Mouse (Mus musculus): ENCODE data around the gene Gm5678. TPM values are rescaled to one million over a fixed set of nuclear protein-coding genes. Genes with fewer than 3 reads are reported as not detected.
A peak's percentile ranks its signal among the peaks of the same experiment; 100 is the strongest.

Gene Gm5678
- 1 to 10 TPM; 3.5 to 3.6 TPM for total RNA-seq (2021)

- no peak for DNase-seq (ENCODE audit: extremely low spot score in 1 of 2, low spot score in 1 of 2)
Measured at GRCm38 (mm10) chr16:93627761-93628400, at the start of gene Gm5678. Gm5678 (plus strand) TSS chr16:93628097.

GRCm38 (mm10) chr16:93578346-93579005, 49.4 kb upstream of the Gm5678 start:
- no peak for DNase-seq (ENCODE audit: extremely low spot score in 1 of 2, low spot score in 1 of 2)

GRCm38 (mm10) chr16:93581125-93581524, 46.8 kb upstream of the Gm5678 start:
- no peak for DNase-seq (ENCODE audit: extremely low spot score in 1 of 2, low spot score in 1 of 2)

GRCm38 (mm10) chr16:93584976-93585702, 42.8 kb upstream of the Gm5678 start:
- DNase-seq (ENCODE audit: extremely low spot score in 1 of 2, low spot score in 1 of 2): no peak

GRCm38 (mm10) chr16:93585703-93586205, 42.1 kb upstream of the Gm5678 start:
- DNase-seq (ENCODE audit: extremely low spot score in 1 of 2, low spot score in 1 of 2): no peak

- DNase-seq (ENCODE audit: extremely low spot score in 1 of 2, low spot score in 1 of 2): no peak
Measured at GRCm38 (mm10) chr16:93586382-93586781, 41.5 kb upstream of the Gm5678 start.

- DNase-seq (ENCODE audit: extremely low spot score in 1 of 2, low spot score in 1 of 2): no peak
Measured at GRCm38 (mm10) chr16:93588281-93588680, 39.6 kb upstream of the Gm5678 start.

- no peak for DNase-seq (ENCODE audit: extremely low spot score in 1 of 2, low spot score in 1 of 2)
Measured at GRCm38 (mm10) chr16:93590915-93591314, 37.0 kb upstream of the Gm5678 start.

GRCm38 (mm10) chr16:93591450-93592430, 36.2 kb upstream of the Gm5678 start:
- no peak for DNase-seq (ENCODE audit: extremely low spot score in 1 of 2, low spot score in 1 of 2)

- no peak for DNase-seq (ENCODE audit: extremely low spot score in 1 of 2, low spot score in 1 of 2)
Measured at GRCm38 (mm10) chr16:93592711-93593110, 35.2 kb upstream of the Gm5678 start.

- DNase-seq (ENCODE audit: extremely low spot score in 1 of 2, low spot score in 1 of 2): no peak
Measured at GRCm38 (mm10) chr16:93593406-93593805, 34.5 kb upstream of the Gm5678 start.

- DNase-seq (ENCODE audit: extremely low spot score in 1 of 2, low spot score in 1 of 2): no peak
Measured at GRCm38 (mm10) chr16:93594448-93594847, 33.4 kb upstream of the Gm5678 start.

- DNase-seq (ENCODE audit: extremely low spot score in 1 of 2, low spot score in 1 of 2): no peak
Measured at GRCm38 (mm10) chr16:93595766-93596165, 32.1 kb upstream of the Gm5678 start.

- DNase-seq (ENCODE audit: extremely low spot score in 1 of 2, low spot score in 1 of 2): no peak
Measured at GRCm38 (mm10) chr16:93596807-93597206, 31.1 kb upstream of the Gm5678 start.

- no peak for DNase-seq (ENCODE audit: extremely low spot score in 1 of 2, low spot score in 1 of 2)
Measured at GRCm38 (mm10) chr16:93597551-93597950, 30.3 kb upstream of the Gm5678 start.

GRCm38 (mm10) chr16:93599461-93599860, 28.4 kb upstream of the Gm5678 start:
- DNase-seq (ENCODE audit: extremely low spot score in 1 of 2, low spot score in 1 of 2): no peak

- peak; percentile 88 to 92 for DNase-seq (ENCODE audit: extremely low spot score in 1 of 2, low spot score in 1 of 2)
Measured at GRCm38 (mm10) chr16:93603439-93604212, 24.3 kb upstream of the Gm5678 start, which contains the start of gene Setd4. Setd4 (minus strand) TSS chr16:93604063.

- DNase-seq (ENCODE audit: extremely low spot score in 1 of 2, low spot score in 1 of 2): peak in 1 of 2 experiments; percentile 13
Measured at GRCm38 (mm10) chr16:93604481-93604969, 23.4 kb upstream of the Gm5678 start.

GRCm38 (mm10) chr16:93605553-93605952, 22.3 kb upstream of the Gm5678 start, which contains the start of gene Cbr1:
Cbr1 (plus strand) TSS chr16:93605853.
- no peak for DNase-seq (ENCODE audit: extremely low spot score in 1 of 2, low spot score in 1 of 2)
